Mouse (Mus musculus) heart, adult 2 months (tissue): ENCODE data around the gene Mfap4. TPM values are rescaled to one million over a fixed set of nuclear protein-coding genes. Genes with fewer than 3 reads are reported as not detected.
A peak's percentile ranks its signal among the peaks of the same experiment; 100 is the strongest.

Experiments used
- DNase-seq, 2 experiments: peaks; one replicate each; pipeline ENCODE4 v3.0.0; 2021
- H3K27ac ChIP-seq: fragments of 200-600 bp; 2 replicates; pipeline ENCODE4 v1.8.1; 2022
- H3K27me3 ChIP-seq: fragments of 200-500 bp; 2 replicates; pipeline ENCODE4 v1.6.1; 2012; ENCODE audit warnings: mild to moderate bottlenecking, low read length, inconsistent platforms, mixed read lengths; ENCODE audit not compliant: control insufficient read depth, insufficient read depth
- H3K36me3 ChIP-seq: fragments of 200-500 bp; 2 replicates; pipeline ENCODE4 v1.6.1; 2012; ENCODE audit warnings: low read length, inconsistent platforms; ENCODE audit not compliant: control insufficient read depth, insufficient read depth
- H3K4me1 ChIP-seq: fragments of 200-500 bp; 2 replicates; pipeline ENCODE4 v1.6.1; 2011; ENCODE audit warnings: low read length; ENCODE audit not compliant: control insufficient read depth, insufficient read depth
- H3K4me3 ChIP-seq: fragments of 200-600 bp; 2 replicates; pipeline ENCODE4 v1.8.1; 2022
- H3K79me2 ChIP-seq: fragments of 200-500 bp; replicated peaks from 2 replicates; pipeline ENCODE4 v1.6.1; 2012; ENCODE audit warnings: mild to moderate bottlenecking, inconsistent platforms, low read length, moderate library complexity, mixed read lengths; ENCODE audit not compliant: control insufficient read depth, insufficient read depth
- H3K9ac ChIP-seq: fragments of 200-500 bp; 2 replicates; pipeline ENCODE4 v1.6.1; 2012; ENCODE audit warnings: low read depth, mild to moderate bottlenecking, control low read depth, inconsistent platforms, low read length, mixed read lengths
- CTCF ChIP-seq: fragments of 200-600 bp; IDR thresholded peaks from 2 replicates; pipeline ENCODE4 v1.8.1; 2022; ENCODE audit warnings: antibody characterized with exemption, mild to moderate bottlenecking, moderate library complexity
- EP300 ChIP-seq: fragments of 200-500 bp; IDR thresholded peaks from 2 replicates; pipeline ENCODE4 v1.6.1; 2011; ENCODE audit warnings: low read depth, low read length, control low read depth; ENCODE audit not compliant: insufficient read depth
- POLR2A ChIP-seq: fragments of 200-500 bp; IDR thresholded peaks from 2 replicates; pipeline ENCODE4 v1.6.1; 2011; ENCODE audit warnings: mild to moderate bottlenecking, low read depth, low read length, control low read depth; ENCODE audit not compliant: insufficient read depth
- WGBS: fragments of 180-500 bp; shearing (Covaris S2); methylation state at CpG from one replicate; pipeline ENCODE4 v1.1.7; 2018; 5-methylcytosine and 5-hydroxymethylcytosine counted together
- intact Hi-C: fragments of 180-260 bp; cut with DNase I; formaldehyde crosslinking; loops from one replicate; pipeline ENCODE4 v1.15.1; 2025
- long read RNA-seq: library from polyadenylated mRNA; stranded (forward); transcript quantifications from one replicate; pipeline ENCODE4 v2.0.0, GENCODE M21; 2021
- polyA plus RNA-seq: library from polyadenylated mRNA; depleted of rRNA; stranded (reverse); fragments of >200 nt; gene quantifications from 2 replicates; pipeline ENCODE4 v1.2.3, GENCODE M21; 2012; rRNA removed
- total RNA-seq, 2 experiments: library from RNA; stranded (reverse); gene quantifications; 2 replicates each; pipeline ENCODE4 v1.2.3; 2021

Mfap4 gene
- 10 to 100 TPM; 18.4 to 22.9 TPM for total RNA-seq
- 125 and 143 TPM in 2 replicates for polyA plus RNA-seq
- long read RNA-seq, transcript Mfap4-202 (6 exons, 1,722 nt): major isoform, 12 of 14 reads
- long read RNA-seq, partial matches to known transcripts: 1 of 14 reads
- long read RNA-seq, other reads (novel, unspliced or antisense): 0 of 14 reads

GRCm38 (mm10) chr11:61484613-61485540 is at the start of gene Mfap4:
Mfap4 (plus strand) TSS chr11:61485431.
- H3K79me2 ChIP-seq: no peaks in the 10 kb centered on the region
- intact Hi-C loops: loop anchor here (5.0 kb wide), 1 partner anchor 43 kb away; no protein-coding TSS in a partner anchor

GRCm38 (mm10) chr11:61436298-61436697 is 48.9 kb upstream of the Mfap4 start:
- intact Hi-C loops: no loop called here
- H3K27ac ChIP-seq: no peak overlapping the region
- H3K27me3 ChIP-seq: no peaks in the 10 kb centered on the region
- H3K9ac ChIP-seq: no peak overlapping the region
- 85% methylated on average over 2 of the region's 2 CpGs for WGBS
- no peaks in the 10 kb centered on the region for H3K79me2 ChIP-seq
- H3K36me3 ChIP-seq: no peaks in the 10 kb centered on the region
- no peak overlapping the region for H3K4me3 ChIP-seq
- no peak for DNase-seq
- H3K4me1 ChIP-seq: no peaks in the 10 kb centered on the region
- TF ChIP-seq POLR2A (no peak), CTCF (no peak), EP300 (no peak)

More at GRCm38 (mm10) chr11:61484613-61485540, at the start of gene Mfap4:
- WGBS: 55% methylated on average over 20 of the region's 20 CpGs
- Histone ChIP-seq H3K27me3 (no peaks in the 10 kb centered on the region), H3K4me1 (peaks cover 2% of the 10 kb centered on the region; the same call in 1 of the 2 replicates), H3K4me3 (no peak within 1 kb of the TSS), H3K36me3 (no peaks in the 10 kb centered on the region), H3K9ac (no peak within 1 kb of the TSS), H3K27ac (peak within 1 kb of the TSS; percentile 33)
- peak; percentile 57 to 65 for DNase-seq
- TF ChIP-seq POLR2A (no peak), EP300 (no peak), CTCF (no peak)

GRCm38 (mm10) chr11:61439170-61439569 is 46.1 kb upstream of the Mfap4 start:
- 53% methylated on average over 3 of the region's 3 CpGs for WGBS
- H3K27me3 ChIP-seq: no peaks in the 10 kb centered on the region
- H3K36me3 ChIP-seq: no peaks in the 10 kb centered on the region
- H3K9ac ChIP-seq: no peak overlapping the region
- H3K4me3 ChIP-seq: no peak overlapping the region
- no peak overlapping the region for H3K27ac ChIP-seq
- TF ChIP-seq POLR2A (no peak), CTCF (no peak), EP300 (no peak)
- H3K4me1 ChIP-seq: no peaks in the 10 kb centered on the region
- H3K79me2 ChIP-seq: no peaks in the 10 kb centered on the region
- intact Hi-C loops: no loop called here
- DNase-seq: no peak

GRCm38 (mm10) chr11:61440416-61440815 is 44.8 kb upstream of the Mfap4 start:
- Histone ChIP-seq H3K4me3 (no peak overlapping the region), H3K4me1 (no peaks in the 10 kb centered on the region), H3K36me3 (no peaks in the 10 kb centered on the region), H3K79me2 (no peaks in the 10 kb centered on the region), H3K27me3 (no peaks in the 10 kb centered on the region), H3K27ac (no peak overlapping the region), H3K9ac (no peak overlapping the region)
- 78% methylated on average over 4 of the region's 4 CpGs for WGBS
- intact Hi-C loops: loop anchor here (5.0 kb wide), 1 partner anchor 42 kb away; no protein-coding TSS in a partner anchor
- no peak for DNase-seq
- TF ChIP-seq POLR2A (no peak), CTCF (no peak), EP300 (no peak)

GRCm38 (mm10) chr11:61441670-61442069 is 43.6 kb upstream of the Mfap4 start:
- intact Hi-C loops: loop anchor here (5.0 kb wide), 1 partner anchor 41 kb away; no protein-coding TSS in a partner anchor
- H3K4me3 ChIP-seq: no peak overlapping the region
- H3K36me3 ChIP-seq: no peaks in the 10 kb centered on the region
- no peaks in the 10 kb centered on the region for H3K27me3 ChIP-seq
- 81% methylated on average over 7 of the region's 7 CpGs for WGBS
- H3K79me2 ChIP-seq: no peaks in the 10 kb centered on the region
- DNase-seq: no peak
- TF ChIP-seq CTCF (no peak), EP300 (no peak), POLR2A (no peak)
- no peaks in the 10 kb centered on the region for H3K4me1 ChIP-seq
- H3K27ac ChIP-seq: no peak overlapping the region
- no peak overlapping the region for H3K9ac ChIP-seq

GRCm38 (mm10) chr11:61443807-61444206 is 41.4 kb upstream of the Mfap4 start:
- no peaks in the 10 kb centered on the region for H3K27me3 ChIP-seq
- H3K9ac ChIP-seq: no peak overlapping the region
- H3K4me1 ChIP-seq: no peaks in the 10 kb centered on the region; the same call in 1 of the 2 replicates
- WGBS: 90% methylated on average over 6 of the region's 6 CpGs
- TF ChIP-seq EP300 (no peak), CTCF (no peak), POLR2A (no peak)
- intact Hi-C loops: loop anchor here (5.0 kb wide), 1 partner anchor 38 kb away; no protein-coding TSS in a partner anchor
- no peaks in the 10 kb centered on the region for H3K79me2 ChIP-seq
- no peaks in the 10 kb centered on the region for H3K36me3 ChIP-seq
- no peak for DNase-seq
- no peak overlapping the region for H3K4me3 ChIP-seq
- H3K27ac ChIP-seq: no peak overlapping the region
